Mouse (Mus musculus) WW6 (cell line): ENCODE measurements around the gene Amfr.

Experiments
- DNase-seq: peaks from one replicate; pipeline ENCODE4 v3.0.0-alpha.2; 2013; ENCODE audit warnings: low read depth, low spot score

The Amfr gene

GRCm38 (mm10) chr8:93981679-93982215 lies 30.9 kb downstream of the Amfr start:
- no peak for DNase-seq

GRCm38 (mm10) chr8:93980141-93980540 lies 32.5 kb downstream of the Amfr start:
- no peak for DNase-seq

GRCm38 (mm10) chr8:93976446-93977211 lies 36.0 kb downstream of the Amfr start:
- DNase-seq: no peak

- no peak for DNase-seq
These were observed 37.3 kb downstream of the Amfr start for GRCm38 (mm10) chr8:93975358-93975757.

- DNase-seq: no peak
These were observed 37.9 kb downstream of the Amfr start for GRCm38 (mm10) chr8:93974602-93975186.

GRCm38 (mm10) chr8:93973831-93974375 lies 38.7 kb downstream of the Amfr start:
- DNase-seq: no peak

- DNase-seq: no peak
These were observed 39.5 kb downstream of the Amfr start for GRCm38 (mm10) chr8:93972971-93973734.

GRCm38 (mm10) chr8:93972211-93972610 lies 40.4 kb downstream of the Amfr start:
- DNase-seq: no peak

GRCm38 (mm10) chr8:93971451-93971850 lies 41.2 kb downstream of the Amfr start:
- DNase-seq: no peak

- no peak for DNase-seq
These were observed 42.9 kb downstream of the Amfr start for GRCm38 (mm10) chr8:93969626-93970340.

- no peak for DNase-seq
These were observed 44.3 kb downstream of the Amfr start for GRCm38 (mm10) chr8:93968293-93968692.

- no peak for DNase-seq
These were observed 51.7 kb downstream of the Amfr start for GRCm38 (mm10) chr8:93960909-93961308.

GRCm38 (mm10) chr8:93958402-93958801 lies 54.2 kb downstream of the Amfr start:
- DNase-seq: no peak

GRCm38 (mm10) chr8:93952511-93952910 lies 60.1 kb downstream of the Amfr start:
- DNase-seq: peak; percentile 47

GRCm38 (mm10) chr8:93950133-93950532 lies 62.5 kb downstream of the Amfr start:
- DNase-seq: no peak

- DNase-seq: no peak
These were observed 66.2 kb downstream of the Amfr start for GRCm38 (mm10) chr8:93946397-93946796.

- no peak for DNase-seq
These were observed 66.9 kb downstream of the Amfr start for GRCm38 (mm10) chr8:93945781-93946180.

GRCm38 (mm10) chr8:93941636-93942054 lies 71.0 kb downstream of the Amfr start:
- DNase-seq: no peak

- no peak for DNase-seq
These were observed 71.9 kb downstream of the Amfr start for GRCm38 (mm10) chr8:93940542-93941423.

- DNase-seq: no peak
These were observed 74.4 kb downstream of the Amfr start for GRCm38 (mm10) chr8:93938193-93938592.
